Mouse (Mus musculus) hematopoietic stem cell, adult 5-6 weeks (primary cell): ENCODE measurements around the gene Numbl. TPM values are rescaled to one million over a fixed set of nuclear protein-coding genes. Genes with fewer than 3 reads are reported as not detected.
A peak's percentile ranks its signal among the peaks of the same experiment; 100 is the strongest.

Experiments
- ATAC-seq, 2 experiments: fragments of 125-278 bp in 1 of 2; replicated peaks in 1 of 2; 2 replicates each; pipeline ENCODE4 v1.8.0; 2016 to 2017; ENCODE audit warnings: inconsistent platforms in 2 of 2, mild to moderate bottlenecking in 2 of 2, moderate number of reproducible peaks in 2 of 2, low read depth in 1 of 2, moderate TSS enrichment in 1 of 2; ENCODE audit not compliant: low FRiP score in 2 of 2, poor library complexity in 2 of 2, severe bottlenecking in 2 of 2, insufficient read depth in 1 of 2, low TSS enrichment in 1 of 2
- total RNA-seq: library from RNA; stranded (forward); fragments of 172-1452, 232-1000 nt; gene quantifications from 2 replicates; pipeline ENCODE4 v1.2.3, GENCODE M21; 2017

Numbl gene
- total RNA-seq, 1 experiment from 2014 or later: 1.6 TPM

GRCm38 (mm10) chr7:27281717-27282116, 23.5 kb downstream of the Numbl start:
- no peak for ATAC-seq

DNA sequence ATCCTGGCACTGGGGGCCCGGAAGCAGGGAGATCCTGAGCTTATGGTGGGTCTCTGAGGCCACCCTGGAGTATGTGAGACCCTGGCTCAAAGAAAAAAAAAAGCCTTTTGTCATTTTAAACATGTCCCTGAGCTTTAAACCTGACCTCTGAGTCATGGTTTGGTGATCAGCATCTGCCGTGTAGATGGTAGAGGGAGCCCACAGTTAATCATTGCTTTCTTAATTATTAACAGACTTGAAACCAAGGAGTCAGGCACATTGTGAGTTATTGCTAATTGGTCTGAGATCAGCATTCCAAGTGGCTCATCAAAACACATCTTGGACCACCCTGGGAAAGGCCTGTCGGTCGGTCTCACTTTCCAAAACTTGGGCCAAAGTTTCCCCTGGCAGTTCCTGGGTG, 24.0 kb downstream of the Numbl start:
- no peak for ATAC-seq

- peak; percentile 12 to 37; a peak in 1 of 4 replicates for ATAC-seq
These were observed 26.8 kb downstream of the Numbl start for GRCm38 (mm10) chr7:27284865-27285697.

GRCm38 (mm10) chr7:27285698-27286066, 27.4 kb downstream of the Numbl start:
- ATAC-seq: peak; percentile 88 to 93

DNA sequence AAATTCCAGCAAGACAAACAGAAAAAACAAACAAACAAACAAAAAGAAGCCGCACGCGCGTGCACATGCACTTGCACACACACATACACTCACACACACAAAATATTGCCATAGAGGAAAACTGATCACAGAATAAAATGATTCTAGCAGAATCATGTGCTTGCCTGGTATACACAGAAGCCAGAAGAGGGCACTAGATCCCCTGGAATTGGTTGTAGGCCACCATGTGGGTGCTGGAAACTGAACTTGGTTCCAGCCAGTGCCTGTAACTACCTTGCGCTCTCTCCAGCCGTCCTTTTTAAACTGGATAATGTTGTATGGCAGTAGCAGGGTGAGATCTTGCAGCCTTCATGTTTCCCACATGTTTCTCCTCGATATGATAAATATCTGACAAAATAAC, 30.5 kb downstream of the Numbl start:
- no peak for ATAC-seq

DNA sequence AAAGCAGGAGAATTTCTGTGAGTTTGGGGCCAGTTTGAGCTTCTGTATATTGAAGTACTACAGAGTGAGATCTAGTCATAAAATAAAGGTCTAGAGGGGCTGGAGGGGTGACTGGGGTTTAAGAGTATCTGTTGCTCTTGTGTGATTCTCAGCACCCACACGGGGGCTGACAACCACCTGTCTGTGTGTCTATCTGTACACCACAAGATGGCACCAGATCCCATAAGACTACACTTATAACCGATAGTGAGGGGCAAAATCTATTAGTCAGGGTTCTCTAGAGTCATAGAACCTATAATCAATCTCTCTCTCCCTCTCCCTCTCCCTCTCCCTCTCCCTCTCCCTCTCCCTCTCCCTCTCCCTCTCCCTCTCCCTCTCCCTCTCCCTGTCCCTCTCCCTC, 32.3 kb downstream of the Numbl start:
- ATAC-seq: no peak

DNA sequence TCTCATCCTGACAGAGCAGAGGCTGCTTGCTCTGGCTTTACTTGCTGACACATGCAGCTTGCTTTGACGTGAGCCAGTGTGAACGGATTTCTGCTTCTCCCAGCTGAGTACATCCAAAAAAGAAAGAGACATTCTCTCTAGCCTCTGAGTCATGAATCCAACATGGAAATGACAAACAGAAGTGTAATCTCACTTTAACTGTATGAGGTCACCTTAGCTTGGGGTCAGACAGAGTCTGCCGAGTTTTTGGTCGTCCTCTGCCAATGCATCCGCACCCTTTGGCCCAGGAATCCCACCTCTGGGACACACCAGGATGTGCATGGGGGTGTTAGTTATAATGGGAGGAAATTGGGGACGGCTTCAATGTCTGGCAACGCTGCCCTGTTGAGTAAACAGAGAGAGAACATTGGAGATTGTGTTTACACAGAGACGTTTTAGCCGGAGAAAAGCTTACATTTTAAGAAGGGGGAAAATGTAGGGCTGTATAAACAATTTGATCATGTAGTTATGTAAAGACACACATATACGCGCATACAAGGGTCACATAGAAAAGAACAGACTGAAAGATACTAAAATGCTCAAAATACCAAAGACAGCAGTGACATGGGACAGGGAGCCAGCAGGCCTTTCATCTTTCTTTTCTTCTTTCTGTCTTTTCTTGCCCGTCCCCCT, 33.7 kb downstream of the Numbl start:
- ATAC-seq: no peak

GRCm38 (mm10) chr7:27295956-27296355, 37.7 kb downstream of the Numbl start:
- no peak for ATAC-seq

- no peak for ATAC-seq
These were observed 38.3 kb downstream of the Numbl start for GRCm38 (mm10) chr7:27296518-27296917.

- no peak for ATAC-seq
These were observed 39.9 kb downstream of the Numbl start for GRCm38 (mm10) chr7:27298033-27298610.

GRCm38 (mm10) chr7:27298816-27299215, 40.6 kb downstream of the Numbl start:
- ATAC-seq: no peak

- ATAC-seq: no peak
These were observed 42.1 kb downstream of the Numbl start for GRCm38 (mm10) chr7:27300351-27300750.

DNA sequence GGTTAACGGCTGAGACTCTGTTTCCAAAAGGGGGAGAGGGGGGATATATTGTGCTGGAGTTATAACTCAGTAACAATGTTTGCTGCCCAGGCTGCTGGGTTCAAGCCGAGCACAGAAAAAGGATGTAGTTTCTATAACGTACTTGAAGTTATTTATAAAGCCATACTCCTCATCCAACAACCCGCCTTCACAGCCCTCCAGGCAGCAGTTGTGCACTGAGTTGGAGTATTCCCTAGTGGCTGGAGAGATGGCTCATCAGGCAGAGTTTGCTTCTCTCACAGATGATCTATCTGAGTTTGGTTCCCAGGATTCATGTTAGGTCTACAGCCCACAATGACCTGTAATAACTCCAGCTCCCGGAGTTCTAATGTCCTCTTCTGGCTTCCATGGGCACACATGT, 42.6 kb downstream of the Numbl start:
- no peak for ATAC-seq

GRCm38 (mm10) chr7:27302172-27302571, 43.9 kb downstream of the Numbl start:
- ATAC-seq: peak; percentile 62 to 78

- ATAC-seq: no peak
These were observed 47.0 kb downstream of the Numbl start for GRCm38 (mm10) chr7:27305091-27305730.

DNA sequence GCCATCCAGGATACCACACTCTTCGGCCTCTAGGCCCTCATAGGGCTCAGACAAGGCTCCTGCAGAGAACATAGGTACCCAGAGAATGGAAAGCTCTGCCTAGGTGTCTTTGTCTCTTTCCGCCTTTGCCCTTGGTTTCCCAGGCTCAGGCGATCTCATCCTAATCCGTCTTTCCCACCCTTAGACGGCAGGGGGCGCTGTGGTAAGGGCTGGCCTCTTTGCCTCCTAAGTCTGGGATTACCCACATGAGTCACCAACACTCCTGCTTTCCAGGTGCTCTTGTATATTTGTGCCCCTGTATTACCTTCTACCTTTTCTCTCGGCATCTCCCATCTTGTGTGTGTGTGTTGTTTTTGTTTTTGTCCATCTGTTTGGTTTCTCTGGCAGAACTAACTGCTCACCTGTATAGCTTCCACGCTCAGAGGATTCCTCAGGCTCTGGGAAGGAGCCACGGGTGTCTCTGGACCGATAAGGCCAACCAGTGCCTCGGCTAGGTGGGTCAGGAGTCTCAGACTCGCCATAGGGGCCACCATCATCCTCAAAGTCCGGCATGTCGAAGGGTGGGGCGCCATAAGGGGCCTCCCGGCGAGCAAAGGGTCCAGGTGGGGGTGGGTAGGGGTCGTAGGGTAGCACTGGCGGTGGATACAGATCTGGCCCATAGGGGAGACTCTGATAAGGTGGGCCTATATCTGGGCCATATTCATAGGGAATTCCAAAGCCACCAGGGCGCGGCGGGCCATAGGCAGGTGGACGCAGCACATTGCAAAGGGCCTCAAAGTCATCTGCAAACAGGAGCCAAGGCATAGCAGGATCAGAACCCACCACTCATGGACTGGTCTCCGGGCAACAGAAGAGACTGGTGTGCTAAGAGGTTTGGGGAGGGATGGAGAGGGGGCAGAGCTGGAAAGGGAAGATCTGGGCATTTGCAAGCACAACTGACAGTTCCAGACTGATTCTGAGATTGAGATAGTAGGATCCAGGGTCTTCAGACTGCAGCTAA, 48.2 kb downstream of the Numbl start:
- ATAC-seq: no peak

DNA sequence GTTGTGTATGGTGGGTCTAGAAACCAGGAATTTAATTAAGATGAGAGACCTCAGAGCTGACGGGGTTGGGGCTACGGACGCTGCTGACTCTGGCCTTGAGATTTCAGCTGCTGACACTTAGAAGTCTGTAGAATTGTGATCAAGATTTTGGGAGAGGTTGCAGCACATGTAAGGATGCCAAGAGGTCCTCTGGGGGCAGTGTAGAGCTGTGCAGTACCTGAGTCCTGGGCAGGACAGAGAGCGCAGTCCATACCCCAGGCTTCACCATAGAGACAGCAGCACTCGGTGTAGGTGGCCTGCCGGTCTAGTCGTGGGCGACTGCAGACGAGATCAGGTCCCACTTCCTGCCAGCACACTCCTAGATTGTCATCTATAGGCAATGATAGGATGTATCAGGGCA, 49.3 kb downstream of the Numbl start:
- ATAC-seq: peak in 1 of 2 experiments; percentile 46; a peak in 1 of 4 replicates
